Mouse (Mus musculus) heart, postnatal 14 days (tissue): ENCODE measurements around the gene Srgap2. TPM values are rescaled to one million over a fixed set of nuclear protein-coding genes. Genes with fewer than 3 reads are reported as not detected.

Source experiments
- microRNA-seq, 2 experiments: library from miRNA; unstranded; fragments of <30 nt; microRNA quantifications; one replicate each; pipeline ENCODE4 v1.2.0; 2021 to 2022
- total RNA-seq, 2 experiments: library from RNA; stranded (reverse); gene quantifications; 2 replicates each; pipeline ENCODE4 v1.2.3; 2021

Srgap2 gene
- total RNA-seq, 2 experiments from 2014 or later: 25.0 to 29.4 TPM

Small RNAs within 50 kb of the gene (microRNA-seq; reads per million reads assigned to microRNA genes)
- 0 reads per million in 2 experiments for gene Gm24273

Other genes with a start within 250 kb of the Srgap2 start
- gene Ikbke, start 247.7 kb downstream of the Srgap2 start, total RNA-seq: 1 to 10 TPM; 2.2 to 3.0 TPM
- under 1 TPM; 0.83 to 0.93 TPM for gene Fam72a, start 551 bp upstream of the Srgap2 start, total RNA-seq
- gene Avpr1b, start 71.9 kb upstream of the Srgap2 start, total RNA-seq: not detected
- gene Ctse, start 111.0 kb upstream of the Srgap2 start, total RNA-seq: 1 to 10 TPM; 2.8 to 2.9 TPM
- gene Rab7b, start 161.3 kb upstream of the Srgap2 start, total RNA-seq: 1 to 10 TPM; 4.2 to 4.5 TPM
- not detected for gene Slc26a9, start 216.7 kb upstream of the Srgap2 start, total RNA-seq